Mouse (Mus musculus) left cerebral cortex, postnatal 25 days (tissue): Measurements from ENCODE around the gene Galk2. TPM values are rescaled to one million over a fixed set of nuclear protein-coding genes. Genes with fewer than 3 reads are reported as not detected.
A peak's percentile ranks its signal among the peaks of the same experiment; 100 is the strongest.

Experiments
- DNase-seq, 2 experiments: peaks; one replicate each; pipeline ENCODE4 v3.0.0; 2022; ENCODE audit warnings: low spot score in 2 of 2, mixed read lengths in 1 of 2
- intact Hi-C: fragments of 180-260 bp; cut with DNase I; formaldehyde crosslinking; loops from one replicate; pipeline ENCODE4 v1.15.1; 2025
- total RNA-seq, 2 experiments: library from RNA; stranded (reverse); gene quantifications; 2 replicates each; pipeline ENCODE4 v1.2.3; 2021

The Galk2 gene
- 10 to 100 TPM; 25.7 to 27.2 TPM for total RNA-seq

DNA sequence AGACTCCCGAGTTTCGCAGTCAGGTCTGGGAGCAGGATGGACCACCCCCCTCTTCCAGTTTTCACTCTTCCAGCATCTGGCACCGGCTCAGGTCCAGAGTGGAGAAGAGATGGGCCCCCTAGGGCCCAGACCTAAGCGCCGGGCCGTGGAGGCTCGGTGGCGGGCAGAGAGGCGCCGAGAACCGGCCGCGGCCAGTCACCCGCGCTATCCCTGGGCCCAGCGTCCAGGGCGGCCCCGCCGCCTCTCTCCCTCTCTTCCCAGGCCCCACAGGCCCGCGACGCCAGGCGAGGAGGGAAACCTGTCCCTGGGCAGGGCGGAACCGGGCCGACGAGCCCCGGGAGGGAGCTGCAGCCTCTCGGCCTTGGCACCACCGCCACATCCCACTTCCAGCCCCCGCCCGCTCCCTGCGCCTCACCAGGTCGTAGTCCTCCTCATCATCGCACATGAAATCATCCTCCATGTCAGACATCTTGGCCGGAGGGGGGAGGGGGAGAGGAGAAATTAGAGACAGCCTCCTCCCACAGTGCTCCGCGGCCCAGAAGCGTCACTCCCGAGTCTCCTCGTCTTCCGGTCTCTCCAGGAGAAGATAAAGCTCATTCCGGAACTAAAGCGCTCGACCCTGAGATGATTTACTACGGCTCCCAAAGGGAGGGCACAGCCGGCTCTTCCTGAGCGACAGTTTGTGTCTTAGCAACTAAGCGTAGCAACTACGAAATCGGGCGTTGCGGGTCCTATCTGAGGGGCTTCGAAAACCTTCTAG, at the start of gene Galk2, which contains the start of gene Cops2:
Gene Galk2, plus strand, starts transcription at position 589 of the 760 bp plus-strand sequence.
Gene Cops2, minus strand, starts transcription at position 619 of the 760 bp plus-strand sequence.
- DNase-seq = peak; percentile 96 to 98

DNA sequence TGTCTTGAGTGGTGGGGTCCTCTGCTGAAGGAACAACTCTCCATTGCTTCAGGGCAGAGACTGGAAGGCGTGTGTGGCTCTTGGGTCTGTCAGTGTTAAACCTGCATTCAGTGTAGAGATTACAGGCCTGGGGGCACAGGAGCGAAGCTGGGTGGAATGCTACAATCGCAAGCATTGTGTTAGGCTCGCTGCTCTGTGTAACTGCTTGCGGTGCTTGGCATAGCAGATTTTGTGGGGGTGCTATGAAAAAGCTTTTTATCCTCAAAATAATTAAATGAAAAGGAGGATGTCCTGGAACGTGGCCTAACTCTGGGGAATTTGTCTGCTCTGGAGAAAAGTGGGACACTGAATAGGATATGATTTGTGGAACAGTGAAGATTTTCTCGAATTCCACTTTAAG, 49.4 kb upstream of the Galk2 start:
- peak; percentile 39 to 88 for DNase-seq
- intact Hi-C loops = loop anchor here (2.0 kb wide), 1 partner anchor 27 kb away; the partner anchor contains the start of gene Secisbp2l

More for the DNA sequence above, at the start of gene Galk2, which contains the start of gene Cops2:
- intact Hi-C loops = loop anchor here (1.0 to 10.0 kb wide), 3 partner anchors 76 to 294 kb away; partner anchors contain the start of genes Dtwd1, Fam227b and Secisbp2l

DNA sequence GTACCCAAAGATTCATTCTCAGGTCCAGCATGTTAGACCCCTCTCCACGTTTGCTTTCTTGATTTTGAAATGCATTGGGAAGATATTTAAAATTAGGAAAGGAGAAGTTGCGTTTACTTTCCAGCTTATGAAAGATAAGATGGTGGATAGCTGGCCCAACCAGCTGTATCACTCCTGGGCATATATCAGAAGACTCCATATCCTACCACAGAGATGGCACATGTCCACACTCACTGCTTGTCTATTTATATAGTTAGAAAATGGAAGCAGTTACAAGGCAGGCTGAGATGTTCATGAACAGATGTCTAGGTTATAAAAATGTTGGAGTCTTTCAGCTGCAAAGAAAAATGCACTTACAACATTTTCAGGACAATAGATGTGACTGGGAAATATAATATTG, 47.6 kb upstream of the Galk2 start:
- intact Hi-C loops = no loop called here
- DNase-seq = peak in 1 of 2 experiments; percentile 81

DNA sequence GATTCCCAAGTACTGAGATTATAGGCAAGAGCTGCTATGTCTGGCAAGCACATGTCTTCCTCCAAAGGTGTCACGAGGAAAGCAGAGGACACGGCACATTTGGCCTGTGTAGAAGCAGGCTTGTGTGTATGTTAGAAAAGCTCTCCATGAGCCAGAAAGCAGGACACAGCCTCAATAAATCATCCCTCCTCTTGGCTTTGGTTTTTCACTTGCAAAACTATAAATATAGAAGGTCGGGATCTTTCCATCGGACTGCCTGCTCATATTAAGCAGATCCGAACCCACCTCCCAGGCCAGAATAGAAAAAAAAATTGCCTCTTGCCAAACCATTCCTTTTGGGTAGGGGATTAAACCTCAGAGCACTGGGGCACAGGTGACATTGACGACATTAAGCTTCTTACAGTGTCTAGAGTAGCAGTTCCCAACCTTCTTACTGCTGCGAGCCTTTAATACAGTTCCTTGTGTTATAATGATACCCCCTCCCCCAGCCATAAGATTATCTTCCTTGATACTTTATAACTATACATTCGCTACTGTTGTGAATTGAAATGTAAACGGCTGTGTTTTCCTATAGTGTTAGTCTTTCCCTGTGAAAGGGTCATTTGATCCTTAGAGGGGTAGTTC, 44.8 kb upstream of the Galk2 start:
- DNase-seq = no peak
- intact Hi-C loops = no loop called here

DNA sequence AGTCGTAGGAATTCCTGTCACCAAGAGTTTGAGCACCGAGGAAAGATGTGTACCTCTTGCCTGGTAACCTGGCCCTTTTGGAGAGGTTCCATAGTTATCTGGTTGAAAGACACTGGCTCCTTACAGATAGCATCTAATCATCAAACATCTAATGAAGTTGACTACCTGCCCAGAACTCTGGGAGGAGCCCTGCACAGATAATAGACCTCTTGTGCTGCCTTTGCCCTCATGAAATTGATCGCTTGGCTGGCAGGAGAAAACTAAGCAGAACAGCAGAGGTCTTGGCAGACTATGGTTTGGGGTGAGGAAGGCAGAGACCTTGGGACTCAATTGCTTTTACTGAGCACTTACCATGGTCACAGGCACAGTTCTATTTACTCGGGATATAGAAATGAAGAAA, 38.5 kb upstream of the Galk2 start:
- DNase-seq = no peak
- intact Hi-C loops = loop anchor here (5.0 kb wide), 1 partner anchor 38 kb away; the partner anchor contains the start of gene Secisbp2l

DNA sequence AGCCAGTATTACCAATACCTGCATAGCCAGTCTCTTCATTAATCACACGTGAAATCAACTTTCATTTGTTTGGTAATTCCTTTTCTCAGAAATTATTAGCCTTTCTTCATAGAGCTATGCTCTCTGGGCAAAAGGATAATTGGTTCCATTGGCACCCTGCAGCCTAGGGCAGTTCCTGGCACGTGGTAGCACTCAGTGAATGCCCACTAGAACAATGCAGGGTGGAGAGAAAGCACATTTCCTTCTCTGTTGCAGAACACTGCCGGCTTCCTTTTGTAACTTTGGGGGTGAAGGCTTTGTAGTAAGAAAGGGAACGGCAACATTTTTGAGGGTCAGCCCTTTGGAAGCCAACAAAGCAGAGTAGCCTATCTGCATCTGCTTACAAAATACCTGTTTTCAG, 32.7 kb upstream of the Galk2 start:
- intact Hi-C loops = no loop called here
- DNase-seq = no peak

DNA sequence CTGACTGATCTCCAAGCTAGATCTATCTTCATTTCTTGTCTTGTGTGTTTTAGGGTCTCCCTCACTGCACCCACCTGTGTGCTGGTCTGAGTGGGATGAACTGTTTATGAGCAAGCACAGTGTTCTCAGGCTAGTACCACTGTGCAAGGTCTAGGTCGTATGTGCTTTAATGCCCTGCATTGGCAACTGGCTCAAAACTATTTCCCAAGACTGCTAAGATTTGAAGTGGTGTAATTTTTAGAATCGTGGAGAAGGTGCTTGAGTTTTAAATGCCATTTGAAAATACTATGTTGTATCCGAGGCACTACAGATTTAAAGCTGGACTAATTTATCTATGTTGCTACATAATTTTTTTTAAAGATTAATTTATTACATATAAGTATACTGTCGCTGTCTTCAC, 31.0 kb upstream of the Galk2 start:
- intact Hi-C loops = no loop called here

DNA sequence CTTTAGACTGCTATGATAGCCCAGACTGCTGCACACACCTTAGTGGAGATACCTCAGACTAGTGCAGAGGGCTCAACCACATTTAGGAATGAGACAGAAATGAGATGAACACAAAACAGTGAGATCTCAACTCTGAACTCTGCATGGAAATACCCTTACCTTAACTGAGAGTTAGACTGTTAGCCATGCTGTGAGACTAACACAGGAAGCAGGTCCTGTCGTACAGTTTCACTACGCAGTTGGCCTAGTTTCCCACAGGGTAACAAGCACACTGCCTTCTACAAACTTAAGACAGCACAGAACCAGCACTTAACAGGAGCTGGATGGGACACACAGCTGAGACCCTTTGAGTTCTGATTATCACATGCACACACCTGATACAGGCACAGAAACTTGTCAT, 29.0 kb upstream of the Galk2 start:
- intact Hi-C loops = no loop called here
- DNase-seq = no peak

More for the DNA sequence above, 31.0 kb upstream of the Galk2 start:
- DNase-seq = no peak

DNA sequence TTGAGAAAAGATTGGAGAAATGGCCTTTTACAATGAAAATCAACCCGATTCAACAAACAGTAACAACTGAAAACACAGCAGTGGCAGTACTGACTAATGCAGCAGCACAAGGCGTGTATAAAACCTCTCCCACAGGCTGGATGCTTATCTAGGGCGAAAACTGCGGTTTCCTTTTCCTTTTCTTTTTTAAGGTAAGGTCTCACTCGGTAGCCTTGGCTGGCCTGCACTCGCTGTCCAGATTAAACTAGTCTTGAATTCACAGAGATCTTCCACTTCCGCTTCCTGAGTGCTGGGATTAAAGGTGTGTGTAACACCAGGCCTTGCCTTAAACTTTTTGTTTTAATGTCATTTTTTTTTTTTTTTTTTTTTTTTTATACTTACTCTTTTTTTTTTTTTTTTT, 20.8 kb upstream of the Galk2 start:
- no peak for DNase-seq
- intact Hi-C loops = no loop called here

DNA sequence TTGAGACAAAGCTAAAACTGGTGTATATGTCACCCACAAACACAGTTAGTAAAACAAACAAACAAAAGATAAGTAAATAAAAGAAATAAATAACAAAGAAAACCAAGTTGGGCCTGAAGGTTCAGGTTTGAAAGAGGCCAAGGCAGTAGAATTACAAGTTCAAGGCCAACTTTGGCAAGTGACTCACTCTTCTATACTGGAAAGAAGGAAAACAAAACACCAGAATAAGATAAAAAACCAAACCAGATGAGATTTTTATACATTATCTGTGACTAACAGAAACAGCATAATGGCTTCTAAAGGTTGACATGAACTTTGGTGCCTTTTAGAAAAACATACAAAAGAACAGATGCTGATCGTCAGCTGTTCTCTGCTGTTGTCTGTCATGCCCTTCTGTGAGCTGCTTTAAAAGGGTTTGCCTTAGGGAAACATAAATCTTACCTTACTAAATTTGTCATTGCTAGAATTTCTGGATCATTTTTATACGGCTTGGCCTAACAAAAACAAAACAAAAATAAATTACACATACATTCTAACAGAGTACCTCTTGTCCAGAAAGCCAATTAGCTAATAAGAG, 20.1 kb upstream of the Galk2 start:
- intact Hi-C loops = no loop called here
- no peak for DNase-seq

DNA sequence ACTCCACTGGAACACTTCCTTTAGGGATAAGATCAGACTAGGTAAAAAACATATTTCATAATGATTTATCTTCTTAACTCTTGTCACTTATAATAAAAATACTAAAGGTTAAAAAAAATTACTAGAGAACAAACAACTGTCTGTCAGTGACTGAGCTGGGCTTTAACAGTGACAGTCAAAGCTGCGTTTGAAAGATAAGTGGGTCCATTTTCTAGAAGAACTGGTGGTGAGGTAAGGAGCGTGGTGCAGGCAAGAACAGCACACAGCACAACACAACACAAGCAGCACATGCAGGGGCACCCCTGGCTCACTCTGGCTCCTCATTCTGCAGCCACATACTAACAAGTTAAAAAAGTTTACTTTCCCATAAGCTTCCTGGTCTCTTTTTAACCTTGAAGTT, 7.7 kb upstream of the Galk2 start:
- no peak for DNase-seq
- intact Hi-C loops = loop anchor here (10.0 kb wide), 1 partner anchor 186 kb away; no protein-coding TSS in a partner anchor

DNA sequence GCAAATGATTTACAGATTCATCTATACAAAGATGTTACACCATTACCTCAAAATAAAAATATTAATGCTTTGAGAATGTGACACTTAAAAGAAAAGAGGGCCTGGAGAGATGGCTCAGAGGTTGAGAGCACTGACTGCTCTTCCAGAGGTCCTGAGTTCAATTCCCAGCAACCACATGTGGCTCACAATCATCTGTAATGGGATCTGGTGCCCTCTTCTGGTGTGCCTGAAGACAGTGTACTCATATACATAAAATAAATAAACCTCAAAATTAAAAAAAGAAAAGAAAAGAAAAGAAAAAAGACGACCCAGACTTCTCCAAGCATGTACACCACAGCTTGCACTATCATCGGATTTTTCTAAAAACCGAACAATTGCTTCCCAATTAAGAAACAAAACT, 1.2 kb upstream of the Galk2 start:
- intact Hi-C loops = loop anchor here (5.0 to 10.0 kb wide), 2 partner anchors 193 to 295 kb away; partner anchors contain the start of genes Dtwd1 and Fam227b
- no peak for DNase-seq

DNA sequence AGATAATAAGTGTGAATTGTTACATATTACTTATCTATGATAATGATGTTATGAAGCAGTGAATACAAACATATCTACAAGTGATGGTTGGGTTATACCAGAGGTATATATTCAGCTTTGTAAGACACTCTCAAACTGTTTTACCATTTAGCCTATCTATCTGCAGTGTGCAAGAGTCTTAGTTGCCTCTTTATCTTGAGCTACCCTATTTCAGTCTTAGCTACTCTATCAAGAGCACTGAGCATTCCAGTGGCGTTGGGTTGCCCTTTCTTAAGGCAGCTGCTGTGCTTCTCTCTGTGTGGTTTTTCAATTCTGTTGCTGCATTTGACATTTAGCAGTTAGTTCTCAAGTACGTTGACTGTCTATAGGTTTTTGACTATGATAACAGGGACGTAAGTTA, 4.9 kb downstream of the Galk2 start:
- no peak for DNase-seq
- intact Hi-C loops = no loop called here

DNA sequence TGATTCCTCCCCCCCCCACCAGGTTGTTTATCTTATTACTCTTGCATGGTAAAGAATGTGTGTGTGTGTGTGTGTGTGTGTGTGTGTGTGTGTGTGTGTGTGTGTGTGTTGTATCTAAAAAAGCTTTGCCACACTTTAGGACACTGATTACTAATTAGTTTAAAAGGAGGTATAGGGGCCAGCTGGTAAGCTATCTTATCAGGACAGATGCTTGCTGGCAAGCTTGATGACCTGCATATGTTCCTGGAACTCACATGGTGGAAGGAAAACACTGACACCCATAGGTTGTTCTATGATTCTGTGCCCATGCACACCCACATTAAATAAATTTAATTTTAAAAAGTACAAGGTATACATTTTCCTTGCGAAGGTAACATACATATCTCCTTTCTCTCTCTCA, 5.6 kb downstream of the Galk2 start:
- intact Hi-C loops = no loop called here
- no peak for DNase-seq

DNA sequence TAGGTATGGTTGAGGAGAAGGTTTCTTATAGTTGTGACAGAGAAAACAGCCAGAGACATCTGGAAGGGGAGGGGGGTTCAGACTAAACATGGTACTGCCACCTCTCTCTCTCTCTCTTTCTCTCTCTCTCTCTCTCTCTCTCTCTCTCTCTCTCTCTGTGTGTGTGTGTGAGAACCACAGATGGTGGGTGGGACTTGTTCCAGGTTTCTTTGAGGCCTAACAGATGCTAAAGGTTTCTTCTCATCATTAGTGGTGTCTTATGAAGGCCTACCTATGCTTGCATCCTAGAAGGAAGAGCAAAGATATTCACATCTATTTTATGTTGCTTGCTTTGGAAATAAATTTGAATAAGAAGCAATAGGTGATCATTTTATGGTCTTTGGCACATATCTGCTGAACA, 6.7 kb downstream of the Galk2 start:
- DNase-seq = no peak

DNA sequence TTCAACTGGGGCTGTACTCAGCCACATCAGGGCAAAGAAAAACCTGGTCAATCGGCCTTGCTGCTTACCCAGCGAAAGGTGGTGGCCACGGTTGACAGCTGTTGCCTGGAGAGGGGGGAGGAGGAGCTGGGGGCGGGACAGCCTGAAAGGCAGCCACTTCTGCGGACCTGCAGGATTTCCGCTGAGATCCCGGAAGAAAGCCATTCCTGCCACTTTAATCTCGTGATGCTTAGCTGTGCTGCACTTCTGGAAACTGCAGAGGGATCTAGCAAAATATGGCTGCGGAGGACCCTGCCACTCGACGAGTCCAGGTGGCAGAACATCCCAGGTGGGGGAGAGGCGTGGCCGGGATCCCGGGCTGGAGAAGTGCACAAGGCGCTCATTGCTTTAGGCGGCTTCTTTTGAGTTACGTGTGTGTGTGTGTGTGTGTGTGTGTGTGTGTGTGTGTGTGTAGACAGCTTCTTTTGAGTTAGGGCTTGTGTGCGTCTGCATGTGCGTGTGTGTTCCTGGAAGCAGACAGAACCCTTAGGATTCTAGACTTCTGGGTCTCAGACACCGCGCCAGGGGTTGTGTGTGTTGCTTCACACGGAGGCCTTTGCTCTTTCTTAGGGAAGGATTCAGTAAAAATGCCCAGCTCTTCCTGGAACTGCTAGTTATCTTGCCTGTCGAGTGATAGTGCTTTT, 7.3 kb downstream of the Galk2 start:
- intact Hi-C loops = no loop called here
- DNase-seq = peak; percentile 47 to 66

More for the DNA sequence above, 6.7 kb downstream of the Galk2 start:
- intact Hi-C loops = no loop called here

DNA sequence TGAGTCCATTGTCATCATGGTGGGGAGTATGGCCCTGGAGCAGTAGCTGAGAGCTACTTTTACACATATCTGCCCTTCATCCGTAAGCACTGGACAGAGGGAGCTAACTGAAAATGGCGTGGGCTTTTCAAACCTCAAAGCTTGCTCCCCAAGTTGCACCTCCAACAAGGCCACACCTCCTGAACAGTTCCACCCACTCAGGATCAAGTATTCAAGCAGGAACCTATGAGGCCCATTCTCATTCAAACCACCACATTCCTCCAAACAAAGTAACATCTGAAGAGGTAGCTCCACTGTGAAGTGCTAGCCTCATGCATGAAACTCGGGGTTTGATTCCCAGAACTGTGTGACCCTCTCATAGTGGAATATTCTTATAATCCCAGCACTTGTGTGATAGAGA, 9.4 kb downstream of the Galk2 start:
- intact Hi-C loops = no loop called here
- DNase-seq = no peak

DNA sequence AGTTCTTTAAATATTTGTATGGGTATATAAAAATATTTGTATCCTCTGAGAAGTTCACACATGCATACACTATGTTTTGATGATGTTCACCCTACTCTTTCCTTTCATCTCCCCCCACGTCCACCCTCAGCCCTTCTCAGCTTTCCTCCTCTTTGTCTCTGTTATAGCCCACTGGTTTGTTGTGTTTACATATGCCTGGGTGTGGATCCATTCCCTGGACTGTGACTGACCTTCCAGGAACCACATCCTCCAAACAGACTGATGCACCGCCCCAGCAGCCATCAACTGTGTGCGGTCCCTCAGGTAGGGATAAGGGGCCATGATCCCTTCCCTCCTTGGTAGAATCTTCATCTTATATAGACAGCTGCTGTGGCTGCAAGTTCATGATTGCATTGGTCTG, 11.2 kb downstream of the Galk2 start:
- intact Hi-C loops = no loop called here
- no peak for DNase-seq

DNA sequence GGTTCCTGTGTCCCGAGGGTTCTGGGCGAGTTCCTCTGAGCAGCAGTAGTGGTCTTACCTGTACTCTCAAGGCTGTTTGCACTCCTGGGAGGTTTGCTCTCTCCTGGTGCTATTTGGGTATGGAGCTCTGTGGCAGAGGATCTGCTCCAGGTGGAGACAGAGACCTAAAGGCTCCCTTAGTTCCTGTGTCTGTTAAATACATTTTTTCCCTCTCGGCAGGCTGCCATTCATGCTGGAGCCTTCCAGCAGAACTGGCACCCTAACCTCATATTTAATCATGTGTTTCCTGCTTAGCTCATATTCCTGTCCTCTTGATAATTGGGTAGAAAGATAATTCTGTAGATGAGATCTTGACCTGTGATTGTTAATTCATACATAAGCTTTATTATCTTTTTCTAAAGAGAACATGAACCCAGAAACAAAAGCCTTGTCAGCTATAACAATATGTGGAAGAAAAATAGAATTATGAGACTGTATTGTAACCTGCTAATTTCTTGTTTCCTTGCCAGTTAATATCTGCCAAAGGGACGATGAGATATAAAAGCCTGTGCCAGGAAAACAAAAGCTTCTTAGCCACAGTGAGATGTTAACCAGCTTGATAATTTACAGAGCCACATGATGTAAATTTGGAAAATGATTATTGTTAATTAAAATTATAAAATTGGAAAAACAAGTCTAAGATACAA, 27.1 kb downstream of the Galk2 start:
- no peak for DNase-seq
- intact Hi-C loops = no loop called here
